Mouse (Mus musculus): ENCODE results near the gene Ttc6.

Ttc6 gene

DNA sequence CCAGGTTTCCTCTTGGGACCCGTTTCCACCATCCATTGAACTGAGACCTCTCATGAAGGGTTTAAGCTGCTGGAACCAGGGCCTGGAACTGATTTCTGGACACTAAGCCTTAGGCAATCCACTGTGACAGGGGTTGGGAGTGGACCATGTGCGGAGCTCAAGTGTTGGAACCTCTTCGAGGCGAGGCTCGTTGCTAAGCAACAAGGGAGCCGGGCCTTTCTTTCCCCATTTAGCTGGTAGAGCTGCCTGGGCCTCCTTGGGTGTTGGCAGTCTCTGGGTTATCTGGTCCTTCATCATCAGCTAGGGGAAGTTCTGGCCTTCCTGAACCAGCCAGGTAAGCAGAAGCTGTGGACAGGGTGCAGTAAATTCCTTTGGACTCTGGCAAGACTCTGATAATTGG, at the start of gene Ttc6:
Gene Ttc6 (plus strand): TSS at position 205 of the 400 bp plus-strand sequence.
- no peak for DNase-seq (ENCODE audit: low spot score)

DNA sequence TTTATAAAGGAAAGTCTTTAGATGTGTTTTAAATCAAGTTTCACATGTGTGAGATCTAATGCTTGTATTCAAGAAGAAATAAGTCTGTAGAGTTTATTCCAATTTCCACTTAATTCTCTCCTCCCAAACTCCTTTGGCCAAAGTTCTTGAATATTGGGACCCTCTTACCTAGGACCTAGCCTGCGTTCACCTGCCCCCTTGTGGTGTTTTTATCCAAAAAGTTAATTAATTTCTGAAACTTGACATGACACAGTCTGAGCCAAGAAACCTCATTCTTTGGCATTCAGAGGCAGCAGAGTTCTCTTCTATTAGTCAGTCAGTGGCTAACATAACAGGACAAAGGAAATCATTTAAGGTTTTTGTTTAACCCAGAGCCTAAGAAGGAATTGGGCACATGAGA, 49.4 kb upstream of the Ttc6 start:
- no peak for DNase-seq (ENCODE audit: low spot score)

DNA sequence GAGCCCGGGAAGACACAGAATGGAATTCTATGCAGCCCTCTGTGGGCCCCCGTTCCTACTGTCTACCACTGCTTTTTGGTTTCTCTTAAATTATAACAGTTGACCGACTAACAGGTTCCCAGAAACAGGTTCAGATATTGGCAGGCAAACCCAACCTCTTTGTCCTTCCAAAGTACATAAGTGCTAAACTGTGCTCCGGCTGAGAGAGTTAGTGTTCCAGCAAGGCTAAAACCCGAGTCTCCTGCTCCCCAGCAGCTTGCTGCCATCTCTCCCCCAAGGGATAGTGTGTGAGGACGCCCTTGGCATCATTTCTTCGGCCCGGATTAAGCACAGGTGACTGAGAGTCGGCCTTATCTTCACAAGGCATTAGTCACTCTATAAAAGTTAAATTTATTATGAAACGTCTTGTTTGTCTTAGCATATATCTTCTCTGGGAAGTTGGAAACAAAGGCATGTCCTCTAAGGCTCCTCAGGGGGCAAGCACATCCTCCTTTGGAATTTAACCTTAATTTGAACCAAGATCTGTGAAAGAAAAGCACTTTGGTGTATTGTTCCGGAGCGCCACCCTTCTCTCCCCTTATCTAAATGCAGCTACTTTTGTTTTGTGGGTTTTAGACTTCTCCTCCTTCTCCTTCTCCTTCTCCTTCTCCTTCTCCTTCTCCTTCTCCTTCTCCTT, 48.1 kb upstream of the Ttc6 start:
- DNase-seq (ENCODE audit: low spot score) = no peak

DNA sequence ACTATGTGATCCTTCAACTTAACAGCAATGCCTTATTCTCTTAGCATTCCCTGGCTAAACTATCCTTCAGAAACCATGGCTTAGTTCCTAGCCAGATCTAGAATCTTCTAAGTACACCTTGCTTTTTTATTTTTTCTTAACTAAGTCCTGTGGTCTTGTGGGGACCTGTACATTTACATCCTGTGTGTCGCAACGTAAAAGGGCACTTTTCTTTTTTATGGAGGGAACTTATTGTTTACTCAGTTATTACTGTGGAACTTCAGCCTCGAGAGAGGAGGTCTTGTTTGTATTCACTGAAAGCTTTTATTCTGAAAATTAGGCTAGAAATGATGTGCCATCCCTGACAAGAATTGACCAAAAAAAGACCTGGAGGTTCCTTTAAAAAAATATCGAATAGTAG, 35.6 kb upstream of the Ttc6 start:
- no peak for DNase-seq (ENCODE audit: low spot score)

DNA sequence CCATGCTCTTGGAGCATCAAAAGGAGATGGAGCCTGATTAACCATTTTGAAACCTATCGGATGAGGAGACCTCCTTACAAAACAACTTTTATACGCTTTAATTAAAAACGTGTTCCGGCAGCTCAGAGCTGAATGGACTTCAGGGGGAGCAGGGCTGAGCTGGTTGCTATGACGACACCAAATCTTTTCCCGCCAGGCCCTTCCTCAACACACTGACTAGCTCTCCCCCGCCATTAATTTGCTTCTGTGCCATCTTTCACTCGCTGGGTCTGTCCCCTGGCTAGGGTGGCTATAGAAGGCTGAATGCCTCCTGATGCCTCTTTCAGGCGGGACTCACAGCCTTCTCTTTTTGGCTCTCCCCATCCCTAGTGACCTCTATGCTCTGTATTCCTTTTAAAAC, 33.4 kb upstream of the Ttc6 start:
- no peak for DNase-seq (ENCODE audit: low spot score)

DNA sequence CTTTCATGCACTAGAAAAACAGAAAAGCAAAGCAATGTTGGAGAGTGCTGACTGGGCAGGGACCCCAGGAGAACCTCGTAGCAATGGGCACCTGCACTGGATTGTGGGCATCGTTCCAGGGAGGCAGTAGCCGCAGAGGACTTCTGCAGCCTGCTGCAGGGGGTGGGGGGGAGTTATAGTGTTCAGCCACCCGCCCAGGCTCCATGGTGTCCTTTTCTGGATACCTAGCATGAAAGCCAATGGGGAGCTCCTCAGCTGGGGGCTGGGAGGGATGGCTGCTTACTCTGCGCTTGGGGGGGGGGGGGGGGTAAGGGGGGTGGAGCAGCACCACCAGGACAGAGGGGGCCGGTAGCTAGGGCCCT, 29.4 kb upstream of the Ttc6 start:
- no peak for DNase-seq (ENCODE audit: low spot score)

DNA sequence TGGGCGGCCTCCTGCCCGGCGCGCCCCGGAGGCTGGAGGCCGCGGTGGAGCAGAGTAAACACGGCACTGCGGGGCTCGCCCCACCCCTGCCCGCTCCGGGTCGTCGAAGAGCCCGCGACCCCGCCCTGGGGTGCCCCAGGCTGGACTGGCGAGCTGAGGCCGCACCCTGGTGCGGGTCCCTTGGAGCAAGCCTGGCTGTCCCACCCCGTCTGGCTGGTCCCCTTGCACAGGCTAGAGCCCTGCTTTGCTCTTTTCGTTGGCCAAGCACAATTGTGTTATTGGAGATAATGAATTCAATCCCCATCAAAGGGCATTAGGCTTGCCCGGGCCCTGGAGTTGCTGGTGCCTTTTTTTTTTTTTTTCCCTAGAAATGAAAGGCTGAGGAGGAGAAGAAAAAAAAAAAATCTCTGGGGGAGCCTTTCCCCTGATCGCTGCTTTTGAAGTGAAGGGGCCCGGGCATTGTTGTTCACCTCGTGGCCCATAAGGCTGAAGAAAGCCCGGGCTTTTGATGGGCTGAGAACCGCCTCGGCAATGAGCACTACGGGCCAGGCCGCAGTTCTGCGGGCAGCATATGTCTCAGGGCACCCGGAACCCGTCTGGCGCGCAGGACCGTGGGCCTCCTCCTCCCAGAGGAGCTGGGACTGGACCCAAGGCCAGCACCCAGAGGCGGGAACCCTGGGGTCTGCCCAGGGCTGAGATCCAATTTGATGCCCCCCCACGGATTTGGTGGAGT, 28.9 kb upstream of the Ttc6 start:
- no peak for DNase-seq (ENCODE audit: low spot score)

DNA sequence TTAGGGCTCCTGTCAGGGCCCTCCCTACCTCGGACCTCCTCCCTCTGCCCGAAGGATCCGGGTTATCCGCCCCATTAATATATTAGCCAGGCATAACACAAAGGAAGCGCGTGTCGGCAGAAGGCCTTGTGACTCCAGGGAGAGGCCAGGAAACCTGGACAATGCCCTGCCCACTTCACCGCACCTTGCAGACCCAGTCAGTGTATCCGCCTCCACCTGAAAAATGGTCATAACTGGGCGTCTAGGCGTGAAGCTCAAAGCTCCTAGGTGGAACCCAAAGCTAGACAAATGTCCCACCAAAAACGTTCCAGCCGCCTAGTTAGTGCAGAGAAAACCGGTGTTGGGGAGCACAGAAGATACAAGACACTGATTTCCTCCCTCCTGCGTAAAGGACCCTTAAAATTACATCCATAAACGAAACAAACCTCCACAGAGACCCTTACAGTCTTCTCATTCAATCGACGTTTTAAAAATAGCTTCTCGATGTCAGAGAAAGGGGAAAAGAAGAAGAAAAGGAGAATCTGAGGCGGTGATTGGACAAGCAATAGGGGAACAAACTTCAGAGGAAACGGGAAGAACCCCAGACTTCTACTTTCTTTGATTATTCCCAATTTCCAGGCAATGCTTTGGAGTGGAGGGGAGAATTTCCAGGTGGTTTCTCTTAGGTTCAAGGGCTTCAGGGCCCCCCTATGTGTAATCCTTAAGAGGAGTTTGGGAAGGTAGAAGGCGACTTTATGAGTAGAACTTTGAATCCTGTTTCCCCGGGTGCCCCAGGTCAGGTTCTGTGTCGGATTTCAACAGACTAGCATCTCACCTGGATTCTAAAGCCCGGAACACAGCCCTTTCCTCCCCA, 27.6 kb upstream of the Ttc6 start:
- DNase-seq (ENCODE audit: low spot score) = no peak

DNA sequence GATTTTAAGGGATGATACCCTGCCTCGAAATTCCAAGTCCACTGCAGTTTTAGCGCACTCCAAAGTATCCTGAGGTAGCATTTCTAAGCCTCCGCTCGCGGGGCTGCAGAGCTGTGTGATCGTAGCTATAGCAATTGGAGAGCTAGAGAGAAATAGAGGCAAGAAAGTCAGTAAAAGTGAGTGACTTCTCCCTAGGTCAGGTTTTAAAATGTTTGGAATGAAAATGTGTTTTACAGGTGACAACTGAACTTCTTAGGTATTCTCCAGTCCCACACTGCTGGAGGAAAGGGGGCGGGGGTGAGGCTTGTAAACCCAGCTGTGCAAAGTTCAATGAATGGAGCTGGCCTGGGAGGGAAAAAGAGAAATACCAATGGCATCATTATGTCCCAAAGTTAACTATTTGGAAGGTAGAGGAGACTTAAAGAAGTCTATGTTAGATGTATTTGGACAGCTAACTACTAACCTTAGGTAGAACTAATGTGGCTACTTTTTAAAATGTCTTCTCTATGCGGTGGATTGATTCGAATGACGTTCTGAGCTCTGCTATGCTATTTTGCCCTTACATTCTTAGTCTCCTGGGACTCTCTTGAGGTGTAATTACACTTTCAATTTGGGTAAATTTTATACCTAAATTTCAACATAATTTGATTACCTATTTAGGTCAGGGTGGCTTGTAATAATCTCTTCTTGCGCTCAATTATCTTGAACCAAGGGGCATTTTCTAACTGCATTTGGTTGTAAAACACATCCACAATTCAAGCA, 26.8 kb upstream of the Ttc6 start:
- DNase-seq (ENCODE audit: low spot score) = no peak

DNA sequence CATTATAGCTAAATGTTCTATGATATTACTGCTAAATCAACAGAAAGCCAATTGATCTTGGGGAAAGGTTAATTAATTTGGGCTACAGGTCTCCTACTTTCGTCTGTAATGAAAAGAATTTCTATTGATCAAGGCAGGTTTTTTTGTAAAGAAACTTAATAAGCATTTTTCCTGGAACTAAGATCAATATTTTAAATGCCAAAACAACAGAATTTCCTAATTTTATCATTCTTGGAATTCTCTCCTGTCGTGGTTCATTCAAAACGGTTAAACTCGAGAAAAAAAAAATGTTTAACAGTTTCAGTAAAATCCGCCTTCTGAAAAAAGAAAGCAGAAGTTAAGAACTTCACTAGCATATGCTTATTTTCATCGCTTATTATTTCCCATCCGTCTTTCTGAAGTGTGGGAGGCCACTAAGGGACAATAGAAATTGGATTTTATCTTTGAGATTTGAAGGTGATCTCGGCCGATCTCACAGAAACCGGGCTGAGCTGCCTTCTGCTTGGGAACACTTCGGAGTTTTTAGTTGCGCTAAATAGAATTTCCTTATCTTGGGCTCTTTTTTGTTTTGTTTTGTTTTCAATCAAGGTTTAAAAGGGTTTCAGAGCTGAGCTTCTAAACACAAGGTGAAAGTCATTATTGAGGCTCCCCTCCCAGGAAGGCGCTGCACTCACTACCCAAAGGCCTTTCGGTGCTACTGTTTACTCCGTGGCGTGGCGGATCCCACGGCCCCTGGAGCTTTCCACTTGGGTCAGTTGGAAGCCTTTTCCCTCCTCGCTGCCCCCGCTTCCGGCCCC, 25.9 kb upstream of the Ttc6 start:
- DNase-seq (ENCODE audit: low spot score) = peak; percentile 28

DNA sequence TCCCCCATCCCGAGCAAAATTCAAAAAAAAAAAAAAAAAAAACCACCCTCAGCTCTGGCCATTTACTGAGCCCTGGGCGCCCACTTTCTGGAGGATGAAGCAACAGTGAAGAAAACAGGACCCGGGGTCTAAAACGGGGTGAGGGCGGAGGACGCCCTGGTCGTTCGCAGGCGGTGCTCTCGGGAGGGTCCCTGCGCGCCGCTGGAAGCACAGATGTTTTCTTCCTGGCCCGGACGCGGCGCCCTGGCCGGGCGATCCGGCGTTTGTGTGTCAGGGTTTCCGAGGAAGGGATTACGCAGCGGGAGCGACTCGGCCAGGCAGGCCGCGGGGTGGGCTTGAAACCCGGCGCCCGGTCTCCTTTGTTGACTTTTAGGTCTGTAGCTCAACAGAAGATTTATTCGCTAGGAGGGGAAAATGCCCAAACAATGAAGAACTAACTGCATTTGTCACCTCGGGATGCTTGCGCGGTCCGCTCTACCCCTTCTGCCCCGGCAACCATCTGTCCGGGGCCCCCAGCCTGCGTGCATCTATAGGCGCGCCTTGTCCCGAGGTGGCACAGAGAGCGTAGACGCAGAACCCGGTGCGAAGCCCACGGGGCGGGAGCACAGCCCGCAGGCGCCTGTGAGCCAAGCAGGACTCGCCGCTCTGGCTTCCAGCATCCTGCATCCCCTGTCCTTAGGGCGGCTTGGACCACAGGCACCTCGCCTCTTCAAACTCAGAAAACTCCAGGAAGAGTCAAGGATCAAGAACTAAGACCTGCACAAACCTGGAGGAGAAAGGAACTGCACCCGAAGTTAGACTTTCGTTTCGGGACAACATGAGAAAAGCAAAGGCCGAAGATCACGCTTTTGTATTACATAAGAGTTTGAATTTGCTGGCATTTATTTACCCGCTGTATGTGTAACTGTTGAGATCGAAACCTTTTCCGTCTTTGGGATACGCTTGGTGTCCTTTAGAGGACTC, 25.0 kb upstream of the Ttc6 start:
- DNase-seq (ENCODE audit: low spot score) = peak; percentile 46

DNA sequence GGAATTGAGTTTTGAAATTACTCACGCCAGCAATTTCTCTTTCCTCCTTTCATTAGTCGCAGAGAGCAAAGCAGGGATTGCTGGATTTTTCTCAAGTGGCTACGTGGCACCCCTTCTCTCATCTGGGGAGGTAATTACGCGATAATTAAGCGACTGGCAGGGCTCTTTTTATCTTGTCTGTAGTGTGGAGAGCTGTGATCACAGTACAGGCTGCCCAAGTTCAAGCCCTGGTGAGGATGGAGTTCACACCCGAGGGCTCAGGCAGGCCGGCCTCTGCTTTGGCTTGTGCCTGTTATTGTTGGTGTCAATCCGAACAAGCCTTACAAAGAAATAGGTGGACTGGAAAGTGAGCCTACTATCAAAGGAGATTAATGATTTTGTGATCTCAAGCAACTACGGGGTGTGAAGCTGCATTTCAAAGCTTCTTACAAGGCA, 24.3 kb upstream of the Ttc6 start:
- DNase-seq (ENCODE audit: low spot score) = peak; percentile 34

DNA sequence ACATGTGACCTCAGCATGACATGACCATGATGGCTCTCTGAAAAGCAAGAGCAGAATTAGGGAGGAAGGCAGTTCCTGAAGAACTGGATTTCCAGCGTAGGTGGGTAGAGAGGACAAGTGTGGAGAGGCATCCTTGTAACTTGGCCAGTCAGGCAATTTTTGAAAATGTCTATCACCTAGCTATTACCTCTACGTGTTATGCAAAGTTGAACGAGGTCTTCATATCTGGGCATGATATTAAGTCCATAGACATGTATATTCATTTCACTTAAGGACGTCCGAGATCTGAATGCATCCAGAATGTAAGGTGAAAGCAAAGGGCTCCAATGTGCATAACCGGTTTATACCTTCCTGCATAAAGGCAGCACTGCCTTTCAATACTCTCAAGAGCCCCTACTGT, 22.8 kb upstream of the Ttc6 start:
- DNase-seq (ENCODE audit: low spot score) = no peak

DNA sequence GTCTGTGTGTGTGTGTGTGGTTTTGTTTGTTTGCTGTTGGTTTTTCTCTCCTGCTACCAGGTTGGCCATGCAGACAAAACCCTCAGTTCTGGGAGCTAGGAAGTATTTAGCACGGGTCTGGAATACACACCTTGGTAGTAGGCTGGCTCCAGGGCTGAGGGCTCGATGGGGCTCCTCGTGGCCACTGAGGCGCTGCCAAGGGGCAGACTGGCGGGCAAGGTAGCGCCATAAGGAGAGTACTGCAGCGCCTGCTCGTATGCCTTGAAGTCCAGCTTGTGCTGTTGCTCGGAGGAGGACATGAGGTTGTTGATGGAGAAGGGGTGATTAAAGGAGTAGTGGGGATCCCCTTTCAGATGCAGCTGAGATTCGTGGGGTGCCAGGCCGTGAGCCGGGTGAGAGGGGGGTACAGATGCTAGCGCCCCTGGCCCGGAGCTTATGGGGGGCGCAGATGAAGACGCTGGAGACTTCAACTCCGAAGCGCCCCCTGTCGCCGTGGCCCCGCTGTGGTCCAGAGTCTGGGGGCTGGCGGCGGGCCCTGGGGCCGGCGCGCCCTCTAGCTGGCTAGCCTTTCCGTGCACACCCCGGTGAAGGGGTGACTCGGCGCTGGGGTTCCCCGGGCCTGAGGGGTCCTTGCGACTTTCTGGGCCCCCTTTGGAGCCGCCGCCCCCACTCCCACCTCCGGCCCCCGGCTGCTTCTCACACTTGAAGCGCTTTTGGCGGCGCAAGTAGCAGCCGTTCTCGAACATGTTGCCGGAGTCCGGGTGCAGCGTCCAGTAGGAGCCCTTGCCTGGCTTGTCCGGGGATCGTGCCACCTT, 21.8 kb upstream of the Ttc6 start:
- DNase-seq (ENCODE audit: low spot score) = no peak

DNA sequence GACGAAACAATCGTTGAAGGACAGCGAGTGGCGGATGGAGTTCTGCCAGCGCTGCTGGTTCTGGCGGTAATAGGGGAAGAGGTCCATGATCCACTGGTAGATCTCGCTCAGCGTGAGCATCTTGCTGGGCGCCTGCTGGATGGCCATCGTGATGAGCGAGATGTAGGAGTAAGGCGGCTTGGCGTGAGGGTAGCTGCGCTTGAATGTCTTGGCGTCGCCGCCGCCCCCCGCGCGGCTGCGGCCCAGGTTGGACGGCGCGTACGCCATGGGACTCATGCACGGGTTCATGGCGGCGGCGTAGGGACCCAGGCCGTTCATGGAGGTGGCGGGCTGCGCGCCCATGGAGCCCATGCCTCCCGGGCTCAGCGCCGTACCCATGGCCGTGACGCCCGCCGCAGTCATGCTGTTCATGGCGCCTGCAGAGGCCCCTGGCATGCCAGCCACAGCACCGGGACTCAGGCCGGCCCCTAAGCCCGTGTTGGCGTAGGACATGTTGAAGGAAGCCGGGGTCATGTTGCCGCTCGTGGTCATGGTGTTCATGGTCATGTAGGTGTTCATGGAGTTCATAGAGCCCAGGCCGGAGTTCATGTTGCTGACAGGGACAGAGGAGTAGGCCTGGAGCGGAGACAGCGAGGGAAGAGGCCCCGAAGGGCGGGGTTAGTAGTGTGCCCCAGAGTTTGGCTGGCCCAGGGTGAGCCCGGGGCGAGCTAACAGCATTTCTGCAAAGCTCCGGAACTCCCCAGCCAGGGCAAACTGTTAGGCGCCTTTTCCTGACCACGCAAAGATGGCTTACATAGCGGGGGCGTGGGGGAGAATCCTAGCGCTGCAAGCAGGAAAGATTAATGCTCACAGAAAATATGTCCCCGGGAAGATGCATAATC, 20.9 kb upstream of the Ttc6 start:
- no peak for DNase-seq (ENCODE audit: low spot score)

DNA sequence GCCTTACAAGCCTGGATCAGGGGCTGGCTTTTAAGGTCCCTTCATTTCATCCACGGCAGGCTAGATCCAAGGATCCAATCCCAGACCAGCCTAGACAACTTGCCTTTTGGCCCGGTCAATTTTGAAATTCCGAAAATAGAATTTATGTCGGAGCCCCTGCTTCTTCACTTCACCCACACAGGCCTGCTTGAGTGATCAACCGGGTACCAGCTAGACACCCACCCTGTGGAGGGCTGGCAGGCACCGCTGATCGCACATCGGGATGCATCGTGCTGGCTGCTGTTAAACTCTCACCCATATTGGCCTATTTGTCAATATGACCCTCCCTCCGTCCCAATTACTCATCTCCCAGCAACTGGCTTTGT, 20.3 kb upstream of the Ttc6 start:
- DNase-seq (ENCODE audit: low spot score) = no peak

DNA sequence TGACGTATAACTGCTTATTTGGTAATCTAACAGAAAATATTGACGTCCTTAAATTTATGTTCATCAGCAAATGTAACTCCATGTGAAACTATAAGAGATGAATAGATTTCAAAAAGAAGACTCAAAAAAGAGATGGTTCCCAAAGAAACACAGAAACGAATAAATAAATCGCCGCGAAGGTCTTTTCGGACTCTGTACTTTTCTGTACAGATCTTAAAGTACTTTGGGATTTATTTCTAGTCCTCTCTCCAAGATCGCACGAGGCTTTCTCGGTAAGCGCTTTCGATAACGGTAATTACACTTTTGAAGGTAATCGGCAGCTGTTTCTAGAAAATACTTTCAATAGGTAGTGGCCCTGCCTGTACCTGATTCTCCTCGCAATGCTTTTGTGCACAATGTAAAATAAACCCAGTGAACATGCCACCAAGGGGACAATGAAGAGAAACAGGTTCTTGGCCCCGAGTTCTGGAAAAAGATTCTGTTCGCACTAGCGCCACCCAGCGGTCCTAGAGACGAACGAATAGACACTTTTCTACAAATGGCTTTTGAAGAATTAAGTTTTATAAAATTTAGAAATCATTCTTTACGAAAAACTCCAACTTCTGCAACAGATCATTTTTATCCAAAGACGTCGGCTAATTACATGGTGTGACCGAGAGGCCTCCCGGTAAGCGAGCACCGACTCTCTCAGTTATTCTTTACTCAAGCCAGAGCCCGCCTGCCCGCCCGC, 19.1 kb upstream of the Ttc6 start:
- DNase-seq (ENCODE audit: low spot score) = peak; percentile 81
